Mouse (Mus musculus): ENCODE results near the gene Senp2.
"Not testable (repeated sequence)": the region's sequence is repeated elsewhere in the genome, so short reads cannot be mapped to it uniquely, and the experiment has no call there.

Senp2 gene

DNA sequence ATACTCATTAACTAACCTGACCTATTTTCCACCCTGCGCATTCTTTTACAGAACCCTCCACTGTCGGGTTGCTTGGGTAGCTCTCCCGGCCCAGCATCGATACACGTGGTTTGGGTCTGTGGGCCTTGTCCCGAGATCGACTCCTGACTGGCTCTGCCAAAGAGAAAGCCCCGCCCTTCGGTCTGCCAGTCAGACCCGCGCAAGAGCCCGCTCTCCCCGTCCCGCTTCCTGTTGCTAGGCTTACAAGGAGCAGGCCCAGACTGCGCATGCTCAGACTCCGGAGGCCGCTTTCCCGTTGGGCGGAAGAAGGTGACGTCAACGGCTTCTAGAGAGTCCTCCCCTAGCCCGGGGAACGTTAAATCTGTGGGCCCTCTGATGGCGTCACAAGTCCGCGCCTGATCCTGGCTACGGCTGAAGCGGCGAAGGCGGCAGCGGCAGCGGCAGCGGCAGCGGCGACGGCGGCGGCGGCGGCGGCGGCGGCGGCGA lies at the start of gene Senp2:
Gene Senp2 (plus strand): TSS at position 386 of the 486 bp plus-strand sequence.
- peak; percentile 100 for DNase-seq

DNA sequence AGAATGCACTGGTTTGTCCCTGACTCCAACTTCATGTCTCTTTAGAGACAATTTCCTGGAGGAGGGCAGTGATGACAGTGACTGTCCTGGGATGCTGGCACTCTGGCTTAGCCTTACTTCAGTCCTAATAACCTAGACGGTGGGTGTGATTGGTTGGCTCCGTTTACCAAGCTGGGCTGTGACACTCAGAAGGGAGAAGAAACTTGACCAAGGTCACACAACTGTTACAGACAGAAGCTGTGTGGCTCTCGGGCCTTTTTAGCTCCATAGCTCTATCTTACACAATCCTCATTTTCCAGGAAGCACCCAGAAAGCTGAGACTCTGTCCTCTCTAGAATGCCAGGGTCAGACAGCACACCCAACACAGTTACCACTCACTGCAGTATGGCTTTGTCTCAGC lies 43.7 kb upstream of the Senp2 start:
- no peak for DNase-seq

DNA sequence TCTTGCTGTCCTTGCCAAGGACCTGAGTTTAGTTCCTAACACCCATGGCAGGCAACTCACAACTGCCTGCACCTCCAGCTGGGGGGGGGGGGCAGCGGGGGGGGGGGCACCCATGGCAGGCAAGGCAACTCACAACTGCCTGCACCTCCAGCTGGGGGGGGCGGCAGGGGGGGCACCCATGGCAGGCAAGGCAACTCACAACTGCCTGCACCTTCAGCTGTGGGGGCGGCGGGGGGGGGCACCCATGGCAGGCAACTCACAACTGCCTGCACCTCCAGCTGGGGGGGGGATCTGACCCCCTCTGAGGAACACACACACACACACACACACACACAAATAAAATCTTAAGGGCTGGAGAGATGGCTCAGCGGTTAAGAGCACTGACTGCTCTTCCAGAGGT lies 39.4 kb upstream of the Senp2 start:
- DNase-seq, result no peak

DNA sequence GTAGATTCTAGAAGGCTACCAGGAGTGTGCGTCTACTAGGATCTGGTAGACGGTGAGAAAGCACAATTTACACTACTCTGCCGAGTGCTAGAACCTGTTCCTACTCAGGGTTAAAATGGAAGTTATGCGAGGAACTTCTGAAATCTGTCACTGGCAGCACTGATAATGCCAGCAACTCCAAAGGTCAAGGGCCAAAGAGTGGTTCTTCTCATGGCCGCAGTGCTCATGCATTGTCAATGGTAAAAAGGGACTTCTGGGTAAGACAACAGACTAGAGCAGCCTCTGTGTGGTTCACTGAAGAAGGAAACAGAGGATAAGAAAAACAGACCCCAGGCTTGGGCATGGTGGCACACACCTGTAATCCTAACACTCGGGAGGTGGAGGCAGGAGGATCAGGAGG lies 38.7 kb upstream of the Senp2 start:
- DNase-seq, result no peak

DNA sequence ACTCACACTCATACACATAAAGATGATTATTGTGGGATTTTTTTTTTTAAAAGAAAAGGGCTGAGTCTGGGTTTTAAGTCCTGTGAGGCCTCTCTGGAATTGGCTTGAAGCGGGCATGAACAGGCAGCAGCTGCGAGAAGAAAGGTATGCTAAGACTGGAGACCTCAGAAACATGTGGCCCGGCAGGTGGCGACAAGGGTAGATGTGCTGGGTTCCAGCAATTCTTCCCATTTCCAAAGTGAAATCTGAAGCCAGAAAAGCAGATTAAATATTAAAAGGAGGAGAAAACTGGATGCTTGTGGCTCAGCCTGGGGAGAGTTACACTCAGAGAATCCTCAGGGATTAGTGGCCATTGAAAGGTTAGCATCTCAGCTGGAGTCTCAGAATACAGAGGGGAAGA lies 37.8 kb upstream of the Senp2 start:
- DNase-seq, result no peak

DNA sequence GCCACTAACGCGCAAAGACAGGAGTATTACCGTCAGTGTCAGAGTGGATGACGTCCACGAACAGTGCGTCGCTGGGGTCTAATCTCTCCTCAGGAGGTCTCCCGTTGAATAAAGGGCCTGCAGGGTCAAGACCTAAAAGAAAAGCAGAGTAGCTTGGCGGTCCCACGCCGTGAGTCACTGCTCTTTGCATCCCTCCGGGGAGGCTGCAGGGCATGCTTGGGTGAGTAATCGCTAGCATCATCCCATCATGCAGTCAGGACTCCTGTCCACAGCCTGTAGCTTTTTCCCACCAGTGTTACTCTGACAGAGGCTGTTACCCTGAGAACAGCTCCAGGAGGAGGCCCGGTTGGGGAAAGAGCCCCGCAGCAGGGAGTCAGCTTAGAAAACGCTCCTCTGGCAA lies 33.1 kb upstream of the Senp2 start:
- DNase-seq, result no peak

DNA sequence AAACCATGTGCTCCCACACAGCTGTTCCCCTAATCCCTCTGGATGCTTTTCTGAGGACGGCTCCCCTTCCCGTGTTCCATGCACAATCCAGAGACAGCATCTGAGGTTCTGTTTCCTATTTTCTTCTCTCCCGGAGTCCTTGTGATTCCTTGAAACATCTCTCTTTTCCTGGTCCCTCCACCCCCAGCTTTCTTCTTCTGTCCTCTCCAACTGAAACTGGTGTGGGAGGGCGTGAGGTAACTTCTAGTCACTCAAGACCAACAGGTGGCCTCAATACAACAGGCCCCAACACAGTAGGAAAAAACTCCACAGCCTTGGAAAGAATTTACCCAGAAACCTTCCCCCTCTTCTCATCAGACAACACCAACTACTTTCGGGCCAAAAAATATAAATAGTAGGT lies 31.9 kb upstream of the Senp2 start:
- DNase-seq, result no peak

DNA sequence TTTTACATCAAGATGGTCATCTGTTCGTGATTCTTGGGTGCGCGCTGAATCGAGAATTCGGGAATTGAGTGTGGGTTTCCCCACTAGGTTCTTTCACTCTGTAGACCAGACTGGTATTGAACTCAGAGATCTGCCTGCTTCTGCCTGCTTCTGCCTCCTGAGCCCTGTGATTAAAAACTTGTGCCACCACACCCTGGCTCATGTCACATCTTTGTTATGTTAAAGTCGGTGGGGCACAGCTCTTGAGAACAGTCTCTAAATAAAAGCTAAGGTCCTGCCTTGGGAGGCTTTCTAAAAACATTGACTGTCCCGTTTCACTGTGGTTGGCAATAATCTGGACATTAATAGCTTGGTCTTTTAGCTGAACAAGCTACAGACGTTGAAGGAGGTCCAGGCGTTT lies 26.1 kb upstream of the Senp2 start:
- DNase-seq, result no peak

DNA sequence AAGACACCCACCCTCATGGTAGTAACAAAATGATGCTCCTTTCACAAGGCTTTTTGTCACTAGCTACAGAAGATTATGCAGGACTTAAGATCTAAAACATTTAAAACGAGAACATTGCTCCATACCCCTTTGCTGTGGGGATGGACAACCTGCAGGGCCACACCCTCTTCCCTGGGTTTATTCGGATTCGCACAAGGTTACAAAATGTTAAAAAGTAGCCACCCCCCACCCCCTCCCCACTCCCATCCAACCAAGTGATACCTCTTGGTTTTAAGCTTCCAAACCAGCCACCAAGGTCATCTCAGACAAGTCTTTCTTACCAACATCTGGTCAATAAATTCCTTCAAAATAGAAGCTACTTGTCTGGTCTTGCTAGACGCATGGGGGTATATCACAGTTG lies 25.7 kb upstream of the Senp2 start:
- DNase-seq, result no peak

DNA sequence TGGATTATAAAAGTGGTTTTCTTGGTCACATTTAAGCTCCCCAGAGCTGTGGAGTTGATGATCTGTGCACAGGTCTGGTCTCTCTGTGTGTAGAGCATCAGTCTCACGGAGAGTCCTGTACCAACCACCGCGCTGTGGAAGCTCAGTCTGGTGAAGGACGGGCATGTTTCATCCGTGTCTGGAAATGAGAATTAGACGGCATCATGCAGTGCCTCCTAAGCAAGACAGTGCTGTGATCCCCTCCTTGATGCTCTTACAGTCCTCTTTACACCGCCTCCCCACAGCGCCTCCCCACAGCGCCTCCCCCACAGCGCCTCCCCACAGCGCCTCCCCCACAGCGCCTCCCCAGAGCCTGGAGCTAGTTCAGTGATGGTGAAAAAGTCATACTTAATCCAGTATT lies 25.2 kb upstream of the Senp2 start:
- no peak for DNase-seq

DNA sequence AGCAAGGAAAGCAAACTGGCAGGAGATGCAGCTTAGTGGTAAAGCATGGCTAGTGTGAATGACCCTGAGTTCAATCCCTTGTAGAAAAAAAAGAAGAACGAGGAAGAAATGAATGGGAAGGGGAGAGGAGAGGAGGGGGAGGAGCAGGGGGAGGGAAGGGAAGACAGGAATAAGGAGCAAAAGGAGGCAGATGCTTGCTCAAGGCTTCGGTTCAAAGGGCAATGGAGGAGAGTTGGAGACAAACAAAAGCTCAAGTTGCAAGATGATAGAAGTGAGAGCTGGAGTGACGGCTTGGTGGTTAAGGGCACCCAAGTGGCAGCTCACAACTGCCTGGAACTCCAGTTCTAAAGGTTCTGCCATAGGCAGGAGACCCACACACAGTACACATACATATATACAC lies 23.1 kb upstream of the Senp2 start:
- no peak for DNase-seq

DNA sequence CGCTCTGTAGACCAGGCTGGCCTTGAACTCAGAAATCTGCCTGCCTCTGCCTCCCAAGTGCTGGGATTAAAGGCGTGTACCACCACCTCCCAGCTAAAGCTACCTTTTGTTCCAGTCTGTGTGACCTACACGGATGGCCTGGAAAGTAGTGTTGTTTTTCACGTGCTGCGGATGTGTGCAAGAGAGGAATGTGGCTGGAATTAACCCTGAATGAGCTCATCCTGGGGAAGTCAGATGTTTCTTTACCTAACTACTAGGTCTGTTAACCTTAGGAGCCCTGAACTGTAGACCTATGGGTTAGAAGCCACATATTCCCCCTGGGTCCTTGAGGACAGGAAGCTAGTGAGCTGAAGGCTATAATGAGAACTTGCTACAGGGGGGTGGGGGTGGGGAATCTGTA lies 21.3 kb upstream of the Senp2 start:
- DNase-seq, result no peak

DNA sequence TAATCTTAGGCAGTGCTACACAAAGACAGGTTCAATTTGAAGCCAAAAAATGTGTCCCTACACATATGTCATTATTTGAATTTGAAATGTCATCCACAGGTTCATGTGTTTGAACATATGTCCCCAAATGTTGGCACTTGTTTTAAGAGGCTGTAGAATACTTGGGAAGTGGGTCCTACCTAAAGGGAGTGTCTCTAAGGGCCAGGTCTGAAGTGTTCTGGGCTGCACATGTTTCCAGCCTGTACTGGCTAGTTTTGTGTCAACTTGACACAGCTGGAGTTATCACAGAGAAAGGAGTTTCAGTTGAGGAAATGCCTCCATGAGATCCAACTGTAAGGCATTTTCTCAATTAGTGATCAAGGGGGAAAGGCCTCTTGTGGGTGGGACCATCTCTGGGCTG lies 18.4 kb upstream of the Senp2 start:
- DNase-seq, result not testable (repeated sequence)

DNA sequence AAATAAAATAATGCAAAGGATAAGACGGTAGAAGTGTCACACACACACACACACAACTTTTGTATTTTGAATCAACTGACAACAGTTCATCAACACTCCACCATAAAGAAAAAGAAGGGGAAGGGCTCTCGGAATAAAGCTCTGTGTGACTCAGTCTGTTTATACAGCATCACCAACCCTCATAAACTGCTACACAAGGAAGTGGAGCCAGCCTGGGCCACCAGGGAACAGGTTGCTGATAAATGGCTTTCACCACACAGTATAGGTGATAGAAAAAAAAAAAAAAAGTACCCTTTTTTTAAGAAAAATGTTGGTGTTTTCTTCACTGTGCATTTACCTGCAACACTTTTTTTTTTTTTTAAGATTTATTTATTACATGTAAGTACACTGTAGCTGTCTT lies 17.5 kb upstream of the Senp2 start:
- DNase-seq, result no peak

DNA sequence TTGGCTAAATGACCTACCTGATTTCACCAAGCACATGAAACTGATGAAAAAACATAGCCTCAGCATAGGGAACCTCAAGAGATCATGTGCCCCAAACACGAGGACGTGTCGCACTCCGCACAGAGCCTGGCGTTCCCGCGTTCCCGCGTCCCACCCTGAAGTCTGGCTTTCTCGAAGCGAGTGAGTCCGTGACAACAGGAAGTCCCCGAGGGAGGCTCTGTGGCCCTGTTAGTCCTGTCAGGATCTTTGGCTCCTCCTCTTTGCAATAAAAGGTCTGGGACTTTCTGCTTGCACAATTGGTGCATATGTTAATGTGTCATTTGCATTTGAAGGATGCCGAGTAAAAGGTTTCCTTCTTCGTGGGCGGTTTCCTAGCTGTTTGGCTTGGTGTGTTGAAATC lies 14.0 kb upstream of the Senp2 start, which contains the start of gene Liph:
Gene Liph (minus strand): TSS at position 360 of the 400 bp plus-strand sequence.
- DNase-seq, result peak; percentile 34

DNA sequence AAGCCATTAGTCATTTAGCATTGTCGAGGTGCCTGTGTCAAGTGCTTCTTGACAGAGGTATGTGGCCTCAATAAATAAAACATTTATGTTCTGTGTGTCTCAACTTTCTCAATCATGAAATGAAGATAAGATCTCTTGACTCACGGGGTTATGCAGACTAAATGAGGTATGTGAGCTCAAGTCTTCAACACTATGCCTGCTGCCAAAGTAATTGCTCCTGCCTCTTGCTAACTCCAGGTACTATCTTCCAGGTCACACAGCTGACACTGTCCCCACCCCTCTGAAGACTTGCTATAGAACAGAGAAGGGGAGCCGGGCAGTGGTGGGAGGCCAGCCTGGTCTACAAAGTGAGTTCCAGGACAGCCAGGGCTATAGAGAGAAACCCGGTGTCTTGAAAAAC lies 12.9 kb upstream of the Senp2 start:
- DNase-seq, result no peak

DNA sequence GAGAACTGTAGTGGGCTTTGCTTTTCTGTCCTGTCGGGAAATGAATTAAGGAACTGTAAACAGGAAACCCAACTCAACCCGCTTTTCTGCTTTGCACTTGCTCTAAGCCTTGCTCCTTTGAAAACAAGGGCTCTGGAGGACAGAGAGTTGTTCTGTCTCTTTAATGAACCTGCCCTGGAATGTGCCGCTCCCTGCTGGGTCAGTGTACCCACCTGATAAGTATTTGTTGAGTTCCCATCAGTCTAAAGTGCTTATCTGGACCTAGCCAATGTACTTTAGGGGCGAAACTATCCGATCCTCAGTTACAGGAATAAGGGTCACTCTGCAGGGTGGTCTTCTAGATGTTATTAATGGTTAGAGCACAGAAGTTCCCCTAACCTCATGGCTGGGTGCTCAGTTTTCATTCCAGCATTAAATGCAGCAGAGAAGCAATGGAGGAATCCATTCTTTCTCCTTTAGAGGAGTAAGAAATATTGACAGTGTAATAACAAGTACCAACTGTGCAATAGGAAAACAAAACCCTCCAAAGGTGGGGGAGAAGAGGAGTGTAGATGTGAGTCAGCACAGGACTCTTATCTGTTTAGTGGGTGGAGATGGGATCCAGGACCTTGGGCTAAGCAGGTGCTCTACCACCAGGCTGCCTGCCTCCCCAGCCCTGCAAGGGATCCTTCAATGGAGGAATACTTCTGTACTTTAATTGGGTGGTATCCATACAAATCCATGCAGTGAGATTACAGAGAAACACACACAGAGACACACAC lies 12.2 kb upstream of the Senp2 start:
- peak; percentile 46 for DNase-seq

DNA sequence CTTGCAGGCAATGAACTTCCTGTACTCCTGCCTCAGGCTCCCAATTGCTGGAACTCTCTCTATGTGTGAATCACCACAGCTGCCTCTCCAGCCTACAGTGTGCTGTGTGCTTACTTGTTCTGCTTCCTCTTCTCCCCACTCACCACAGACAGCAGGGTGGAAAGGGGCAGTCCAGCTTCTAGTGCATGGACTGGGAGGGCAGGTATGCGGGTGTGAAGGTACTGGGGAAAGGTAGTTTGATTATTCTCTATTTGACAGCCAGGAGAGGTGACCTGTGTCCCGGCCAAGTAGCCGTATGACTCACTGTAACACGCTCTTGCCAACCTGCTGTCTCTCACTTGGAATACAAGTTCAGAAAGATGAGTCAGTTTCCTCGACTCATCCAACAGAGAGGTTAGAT lies 11.2 kb upstream of the Senp2 start:
- DNase-seq, result peak; percentile 16

DNA sequence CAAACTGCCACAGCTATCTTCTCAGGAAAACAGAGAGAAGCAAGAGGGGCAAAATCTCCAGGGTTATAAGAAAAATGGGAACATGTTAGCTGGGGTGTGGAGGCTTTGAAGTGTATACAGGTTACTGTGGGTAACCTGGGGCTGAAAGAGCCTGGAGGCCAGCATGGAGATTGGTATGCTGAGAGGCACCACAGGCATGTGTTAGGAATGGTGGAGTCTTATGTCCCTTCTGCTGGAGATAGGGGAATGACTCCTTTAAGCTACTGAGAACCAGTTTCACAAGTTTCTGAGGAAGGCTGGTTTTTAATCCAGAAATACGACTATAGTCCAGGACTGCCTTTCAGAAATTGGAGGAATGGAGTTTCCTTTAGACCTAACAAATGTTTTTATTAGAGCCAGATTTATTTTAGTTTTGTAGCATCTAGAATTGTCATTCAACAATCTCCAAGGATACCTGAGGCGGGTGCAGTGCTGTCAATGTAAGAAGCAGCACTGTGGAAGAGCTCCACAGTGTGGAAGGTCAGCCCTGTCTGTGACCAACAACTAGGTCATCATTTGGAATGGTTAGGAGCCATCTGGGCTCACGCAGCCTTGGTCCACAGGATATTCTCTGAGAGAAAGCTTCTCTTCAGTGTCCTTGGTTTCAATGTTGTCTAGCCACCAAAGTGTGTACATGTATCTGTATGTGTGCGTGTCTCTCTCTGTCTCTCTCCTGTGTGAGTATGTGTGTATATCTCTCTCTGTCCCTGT lies 9.2 kb upstream of the Senp2 start:
- DNase-seq, result no peak

DNA sequence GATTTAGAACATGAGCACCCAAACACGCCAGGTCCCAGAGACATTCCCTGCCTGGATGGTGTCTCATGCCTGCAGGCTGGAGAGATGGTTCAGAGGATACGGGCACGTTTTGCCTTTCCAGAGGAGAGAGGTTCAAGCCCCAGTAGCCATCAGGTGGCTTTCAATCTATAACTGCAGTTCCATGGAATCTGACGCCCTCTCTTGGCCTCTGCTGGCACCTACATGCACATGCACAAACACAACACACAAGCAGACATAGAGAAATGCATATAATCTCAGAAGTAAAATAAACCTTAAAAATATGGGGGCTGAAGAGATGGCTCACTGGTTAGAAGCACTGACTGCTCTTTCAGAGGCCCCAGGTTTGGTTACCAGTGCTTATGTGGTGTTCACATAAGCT lies 8.1 kb upstream of the Senp2 start:
- DNase-seq, result no peak

DNA sequence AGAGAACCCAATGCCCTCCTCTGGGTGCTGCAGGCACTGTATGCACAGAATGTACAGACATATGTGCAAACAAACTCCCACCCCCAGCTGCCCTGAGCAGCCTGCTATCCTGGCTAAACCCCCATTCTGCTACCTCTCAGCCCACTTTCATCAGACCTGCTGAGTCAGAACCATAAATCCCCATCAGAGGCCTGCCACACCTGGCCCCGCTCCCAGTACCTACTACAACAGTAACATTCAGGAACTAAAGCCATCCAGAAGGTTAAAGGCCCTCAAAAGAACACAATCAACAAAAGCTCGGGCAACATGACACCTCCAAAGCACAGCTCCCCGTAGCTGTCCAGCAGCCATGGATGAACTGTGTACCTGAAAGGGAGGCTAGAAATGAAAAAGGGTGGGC lies 7.7 kb upstream of the Senp2 start:
- no peak for DNase-seq

DNA sequence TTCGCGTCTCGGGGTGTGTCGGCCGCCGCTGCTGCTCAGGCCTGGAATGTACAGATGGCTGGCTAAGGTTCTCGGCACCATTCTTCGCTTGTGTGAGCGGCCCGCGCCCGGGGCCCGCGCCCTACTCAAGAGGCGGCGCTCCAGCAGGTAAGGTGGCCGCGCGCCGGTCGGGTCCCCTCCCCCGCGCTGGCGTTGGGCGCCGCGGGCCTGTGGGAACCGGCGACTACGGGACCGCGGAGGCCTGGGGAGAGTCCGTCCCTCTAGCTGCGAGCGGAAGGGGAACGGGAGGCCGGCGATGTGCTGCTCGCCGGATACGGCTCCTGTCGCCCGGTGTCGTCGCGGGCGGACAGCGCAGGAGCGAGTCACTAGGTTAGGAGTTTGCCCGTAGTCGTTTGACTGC lies 312 bp downstream of the Senp2 start:
- no peak for DNase-seq

DNA sequence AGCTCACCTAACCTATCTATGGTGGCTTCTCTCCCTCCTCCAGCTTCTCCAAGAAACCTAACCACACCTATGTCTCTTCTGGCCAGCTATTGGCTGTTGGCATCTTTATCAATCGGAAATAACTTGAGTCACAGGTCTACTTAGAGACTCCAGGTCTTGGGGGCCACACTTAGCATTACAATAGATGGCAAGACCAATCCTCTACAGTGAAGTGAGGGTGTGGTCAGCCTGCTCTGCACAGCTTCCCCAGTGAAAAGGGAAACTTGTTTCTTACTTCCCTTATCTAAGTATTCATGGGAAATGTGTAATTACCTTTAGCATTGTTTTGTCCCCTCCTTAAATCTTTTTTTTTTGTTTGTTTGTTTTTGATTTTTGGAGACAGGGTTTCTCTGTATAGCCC lies 6.3 kb downstream of the Senp2 start:
- no peak for DNase-seq

DNA sequence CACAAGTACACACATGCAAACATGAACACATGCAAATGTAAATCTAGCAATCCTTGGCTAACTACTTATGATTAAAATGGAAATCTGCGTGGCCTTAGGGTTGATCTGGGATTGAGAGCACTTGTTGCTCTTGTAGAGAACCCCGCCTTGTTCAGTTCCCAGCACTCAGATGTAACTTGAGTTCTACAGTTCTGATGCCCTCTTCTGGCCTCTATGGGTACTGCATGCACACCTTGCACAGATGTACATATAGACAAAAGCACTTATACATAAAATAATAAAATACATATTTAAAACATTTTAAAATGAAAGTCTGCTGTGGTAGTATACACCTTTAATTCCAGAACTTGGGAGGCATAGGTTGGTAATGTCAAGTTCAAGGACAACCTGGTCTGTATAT lies 12.8 kb downstream of the Senp2 start:
- DNase-seq, result peak; percentile 31

DNA sequence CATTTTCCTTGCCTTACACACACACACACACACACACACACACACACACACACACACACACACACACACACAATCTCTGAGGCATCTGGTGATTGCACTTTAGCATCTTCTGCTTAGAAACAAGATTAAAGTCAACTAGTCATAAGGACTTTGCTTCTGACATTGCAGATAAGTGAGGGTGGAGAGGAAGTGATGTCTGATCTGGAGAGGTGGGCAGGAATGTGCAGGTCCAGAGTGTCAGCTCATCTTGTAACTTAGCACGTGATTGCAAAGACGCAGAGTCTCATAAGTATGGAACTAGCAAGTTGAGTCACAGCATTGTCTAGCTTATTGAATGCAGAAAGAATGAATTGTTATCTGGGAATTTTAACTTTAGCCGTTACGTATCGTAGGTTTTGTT lies 18.2 kb downstream of the Senp2 start:
- DNase-seq, result no peak
